ENCODE assay signal across 12 mouse cellular contexts in genomic region chr1:184053711-184054110, GRCm38 (mm10). TPM values are rescaled to one million over a fixed set of nuclear protein-coding genes. Genes with fewer than 3 reads are reported as not detected.
"Had no signal": no experiment of that assay in that cellular context is flagged by ENCODE, and none has a peak within 500 bp of the region (broad histone marks: within the 10 kb centered on the region; RNA-seq: fewer than 3 reads in every experiment).

No protein-coding gene starts in this region.

- H3K27ac ChIP-seq: kidney, embryonic 15.5 days; left cerebral cortex, adult 2 months; liver, embryonic 13.5 days; macrophage; midbrain, embryonic 13.5 days had no signal

- H3K4me3 ChIP-seq: kidney, embryonic 15.5 days; left cerebral cortex, adult 2 months; liver, embryonic 13.5 days; midbrain, embryonic 13.5 days had no signal

- ATAC-seq: midbrain, embryonic 13.5 days had no signal

- H3K4me2 ChIP-seq: kidney, embryonic 15.5 days; liver, embryonic 13.5 days; lung, embryonic 14.5 days; midbrain, embryonic 13.5 days had no signal

- DNase-seq: kidney, adult 8-10 months; kidney, postnatal 10 days; kidney, postnatal 36 days; layer of hippocampus, postnatal 36 days; liver, embryonic 13.5 days; lung, embryonic 14.5 days; thymus, adult 18-20 months; thymus, postnatal 36 days had no signal

- H3K9ac ChIP-seq: kidney, embryonic 15.5 days; liver, embryonic 13.5 days; lung, embryonic 14.5 days; midbrain, embryonic 13.5 days had no signal

- H3K9me3 ChIP-seq: kidney, embryonic 15.5 days; liver, embryonic 13.5 days; midbrain, embryonic 13.5 days had no signal

- H3K36me3 ChIP-seq: kidney, embryonic 15.5 days; liver, embryonic 13.5 days; midbrain, embryonic 13.5 days had no signal

- H3K27me3 ChIP-seq: kidney, embryonic 15.5 days; liver, embryonic 13.5 days; midbrain, embryonic 13.5 days had no signal

RNA-seq across cellular contexts. Expression of gene 1700056E22Rik, which starts 19.6 kb away (rescaled TPM):
- total RNA-seq: layer of hippocampus, postnatal 36 days; left cerebral cortex, adult 2 months had no signal
